Mouse (Mus musculus): ENCODE measurements around the gene Mgrn1. TPM values are rescaled to one million over a fixed set of nuclear protein-coding genes. Genes with fewer than 3 reads are reported as not detected.

Gene Mgrn1
- total RNA-seq, 4 experiments from 2014 or later, result 204 to 222 (median 214) TPM

DNA sequence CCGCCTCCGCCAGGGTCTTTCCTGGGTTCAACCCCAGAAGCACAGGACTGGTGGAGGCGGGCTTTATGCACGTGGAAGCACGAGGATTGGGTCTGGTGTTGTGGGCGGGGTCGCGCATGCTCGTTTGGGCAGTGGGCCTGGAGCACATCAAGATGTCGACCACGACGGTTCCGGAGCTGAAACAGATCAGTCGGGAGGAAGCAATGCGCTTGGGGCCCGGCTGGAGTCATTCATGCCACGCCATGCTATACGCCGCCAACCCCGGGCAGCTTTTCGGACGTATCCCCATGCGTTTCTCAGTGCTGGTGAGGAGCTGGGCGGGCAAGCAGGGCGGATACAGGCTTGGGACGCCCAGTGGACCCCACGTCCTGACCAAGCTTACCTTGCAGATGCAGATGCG lies 52.9 kb downstream of the Mgrn1 start:
- peak; percentile 94 to 96 for DNase-seq (ENCODE audit: low spot score in 2 of 2)

DNA sequence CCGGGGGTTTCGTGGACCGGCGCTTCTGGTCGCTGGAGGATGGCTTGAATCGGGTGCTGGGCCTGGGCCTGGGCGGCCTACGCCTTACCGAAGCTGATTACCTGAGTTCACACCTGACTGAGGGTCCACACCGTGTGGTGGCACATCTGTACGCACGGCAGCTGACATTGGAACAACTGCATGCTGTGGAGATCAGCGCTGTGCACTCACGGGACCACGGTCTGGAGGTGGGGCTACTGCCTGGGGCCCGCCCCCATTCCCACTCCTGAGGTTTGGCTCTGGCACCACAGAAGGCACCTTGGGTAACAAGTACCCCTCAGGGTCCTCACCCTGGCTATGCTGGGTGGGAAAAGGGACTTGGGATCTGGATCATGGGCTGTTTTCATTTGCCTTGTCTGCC lies 53.4 kb downstream of the Mgrn1 start:
- no peak for DNase-seq (ENCODE audit: low spot score in 2 of 2)

DNA sequence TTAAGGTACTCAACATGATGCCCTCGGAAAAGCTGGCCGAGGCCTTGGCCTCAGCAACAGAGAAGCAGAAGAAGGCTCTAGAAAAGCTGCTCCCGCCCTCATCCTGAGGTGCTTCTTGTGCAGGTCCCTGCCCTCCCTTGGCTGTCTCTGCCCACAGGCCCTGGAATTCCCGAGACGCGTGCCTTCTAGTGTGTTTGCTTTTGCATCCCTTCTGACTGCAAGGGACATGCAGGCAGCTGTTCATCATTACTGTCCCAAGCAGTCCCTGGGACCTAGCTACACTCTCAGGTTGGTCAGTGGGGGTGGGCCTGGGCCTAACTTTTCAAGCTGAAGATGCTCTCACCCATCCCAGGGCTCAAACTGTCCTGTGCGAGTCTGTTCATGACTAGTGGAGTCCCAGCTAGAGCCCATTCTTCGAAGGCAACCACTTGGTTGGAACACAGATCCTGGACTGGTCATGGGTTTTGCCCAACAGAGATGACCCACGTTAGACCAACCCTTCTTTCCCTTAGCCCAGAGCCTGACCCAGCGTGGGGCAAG lies 54.3 kb downstream of the Mgrn1 start:
- no peak for DNase-seq (ENCODE audit: low spot score in 2 of 2)

DNA sequence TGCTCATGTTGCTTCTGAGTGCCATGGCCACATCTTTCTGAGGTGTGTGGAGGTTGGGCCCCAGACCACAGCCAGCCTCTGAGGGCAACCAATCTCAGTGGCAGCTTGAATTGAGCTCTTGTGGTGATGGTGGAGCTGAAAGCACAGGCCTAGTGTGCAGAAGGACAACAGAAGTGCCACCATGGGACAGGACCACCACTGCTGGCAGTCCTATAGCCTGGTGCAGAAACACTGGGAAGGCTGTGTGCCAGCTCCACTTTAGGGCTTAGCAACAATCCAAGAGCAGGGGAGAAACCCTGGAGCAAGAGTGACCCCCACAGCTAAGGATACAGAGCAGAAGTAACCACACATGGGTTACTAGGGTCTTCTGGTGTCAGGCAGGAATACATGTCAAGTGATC lies 55.0 kb downstream of the Mgrn1 start:
- no peak for DNase-seq (ENCODE audit: low spot score in 2 of 2)

DNA sequence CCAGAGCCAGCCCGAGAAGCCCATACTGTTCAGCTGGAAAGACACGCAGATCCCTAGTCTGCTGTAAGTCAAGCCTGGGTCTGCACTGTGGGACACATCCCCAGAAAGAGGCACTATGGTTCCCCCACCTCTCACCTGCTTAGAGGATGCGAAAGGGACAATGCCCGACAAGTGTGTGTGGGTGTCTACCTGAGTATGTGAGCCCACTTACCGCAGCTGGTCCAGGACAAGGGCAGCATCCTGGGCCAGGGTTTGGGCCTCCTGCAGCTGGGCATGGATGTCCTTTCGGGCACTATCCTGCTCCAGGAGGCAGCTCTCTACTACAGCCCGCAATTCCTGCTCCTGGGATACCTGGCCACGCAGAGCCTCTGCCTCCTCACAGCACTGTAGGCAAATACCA lies 56.8 kb downstream of the Mgrn1 start:
- DNase-seq (ENCODE audit: low spot score in 2 of 2), result no peak

DNA sequence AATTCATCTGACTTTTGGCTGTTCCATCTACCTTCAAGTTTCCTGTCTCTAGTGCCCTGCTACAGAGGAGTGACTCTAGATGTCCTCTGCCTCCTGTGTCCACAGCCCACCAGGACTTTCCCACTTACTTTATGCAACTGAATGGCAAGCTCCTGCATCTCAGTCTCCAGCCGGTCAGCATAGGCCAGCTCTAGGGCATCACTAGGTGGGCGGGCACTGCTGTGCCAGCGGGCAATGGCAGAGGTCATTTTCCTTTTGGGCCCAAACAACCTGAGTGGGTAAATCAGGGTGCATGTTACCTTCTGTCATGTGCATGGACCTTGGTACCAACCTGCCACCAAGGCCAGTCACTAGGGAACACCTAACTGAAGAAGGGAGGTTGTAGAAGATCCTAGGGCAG lies 57.4 kb downstream of the Mgrn1 start:
- no peak for DNase-seq (ENCODE audit: low spot score in 2 of 2)

DNA sequence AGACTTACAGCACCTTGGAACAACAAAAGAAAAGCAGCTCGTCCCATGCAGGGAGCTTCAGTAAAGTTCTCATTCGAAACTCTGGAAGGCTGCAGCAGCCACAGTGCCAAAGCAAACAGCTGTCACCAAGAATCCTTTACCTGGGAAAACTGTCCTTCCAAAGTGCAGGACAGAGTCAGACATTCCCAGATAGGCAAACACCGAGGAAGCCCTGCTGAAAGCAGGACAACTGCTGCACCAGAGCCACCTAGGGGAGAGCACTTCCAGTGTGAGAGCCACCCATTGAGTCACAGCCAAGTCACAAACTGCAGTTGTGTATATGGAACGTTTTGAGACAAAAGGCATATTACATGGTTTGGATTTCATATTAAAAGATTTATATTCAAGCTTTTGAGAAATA lies 59.4 kb downstream of the Mgrn1 start:
- DNase-seq (ENCODE audit: low spot score in 2 of 2), result no peak

DNA sequence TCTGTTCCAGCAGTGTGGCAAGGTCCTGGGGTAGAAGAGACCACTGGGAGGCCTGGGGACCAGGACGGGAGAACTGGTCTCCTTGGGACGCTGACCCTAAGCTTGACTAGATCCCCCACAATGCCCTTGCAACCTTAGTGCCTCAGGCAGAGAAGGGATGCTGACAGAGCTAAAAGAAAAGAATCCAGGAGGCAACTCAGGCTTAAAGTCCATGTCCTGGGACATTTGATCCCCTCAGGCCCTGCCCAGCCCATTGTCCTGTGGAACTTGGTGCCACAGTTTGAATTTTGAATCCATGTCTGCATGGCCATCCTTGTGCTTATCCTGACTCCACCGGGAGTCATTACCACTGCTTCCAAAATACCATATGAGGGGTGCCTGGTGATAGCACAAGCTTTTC lies 60.1 kb downstream of the Mgrn1 start:
- DNase-seq (ENCODE audit: low spot score in 2 of 2), result no peak

DNA sequence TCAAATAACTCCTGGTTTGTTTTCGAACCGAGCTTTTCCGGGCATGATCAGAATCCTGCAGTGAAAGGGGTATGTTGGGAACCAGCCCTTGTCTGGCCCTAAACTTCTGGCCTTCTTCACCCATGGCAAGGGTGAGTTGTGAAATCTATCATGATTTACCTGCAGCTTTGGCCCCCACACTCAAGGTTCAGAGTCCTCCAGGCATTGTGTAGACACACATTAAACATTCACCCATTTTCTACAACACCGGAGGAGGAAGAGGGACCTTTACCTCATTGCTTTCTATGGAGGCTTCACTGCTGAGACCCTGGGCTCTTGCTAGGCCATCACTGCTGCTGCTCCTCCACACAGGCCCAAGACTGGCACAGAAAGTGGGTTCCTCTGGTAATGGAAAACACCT lies 61.3 kb downstream of the Mgrn1 start:
- DNase-seq (ENCODE audit: low spot score in 2 of 2), result no peak

DNA sequence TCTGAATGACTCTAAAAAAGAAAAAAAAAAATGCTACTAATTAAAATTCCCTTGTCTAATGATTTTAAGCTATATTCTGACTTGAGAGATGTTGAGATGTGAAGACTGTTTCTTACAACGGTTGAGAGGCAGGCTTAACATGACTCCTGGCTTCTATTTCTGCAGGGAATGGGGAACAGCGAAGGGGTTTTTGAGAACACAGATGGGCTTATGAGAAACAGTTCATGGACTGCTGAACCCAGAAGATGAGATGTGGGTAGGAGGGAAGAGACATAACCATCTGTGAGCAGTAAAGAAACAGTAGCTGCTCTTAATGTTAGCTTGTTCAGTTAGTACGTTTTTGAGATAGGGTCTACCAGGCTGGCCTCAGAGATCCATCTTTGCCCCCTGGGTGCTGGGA lies 70.6 kb downstream of the Mgrn1 start:
- no peak for DNase-seq (ENCODE audit: low spot score in 2 of 2)

DNA sequence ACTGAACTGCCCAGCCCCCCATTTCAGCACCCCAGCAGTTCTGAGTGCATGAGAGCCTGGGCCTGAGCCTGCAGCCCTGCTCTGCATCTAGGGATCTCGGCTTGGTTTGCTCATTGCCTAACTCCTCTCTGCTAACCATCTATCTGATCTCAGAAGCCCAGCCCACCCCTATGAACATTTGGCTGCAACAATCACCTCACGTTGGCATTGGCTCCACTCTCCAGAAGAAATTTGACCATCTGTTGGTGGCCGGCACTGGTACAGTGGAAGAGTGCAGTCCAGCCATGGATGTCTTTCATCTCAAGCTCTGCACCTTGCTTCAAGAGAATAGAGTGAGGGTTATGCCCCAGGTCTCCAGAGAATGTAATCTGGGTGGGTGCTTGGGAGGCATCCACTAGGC lies 71.4 kb downstream of the Mgrn1 start:
- no peak for DNase-seq (ENCODE audit: low spot score in 2 of 2)

DNA sequence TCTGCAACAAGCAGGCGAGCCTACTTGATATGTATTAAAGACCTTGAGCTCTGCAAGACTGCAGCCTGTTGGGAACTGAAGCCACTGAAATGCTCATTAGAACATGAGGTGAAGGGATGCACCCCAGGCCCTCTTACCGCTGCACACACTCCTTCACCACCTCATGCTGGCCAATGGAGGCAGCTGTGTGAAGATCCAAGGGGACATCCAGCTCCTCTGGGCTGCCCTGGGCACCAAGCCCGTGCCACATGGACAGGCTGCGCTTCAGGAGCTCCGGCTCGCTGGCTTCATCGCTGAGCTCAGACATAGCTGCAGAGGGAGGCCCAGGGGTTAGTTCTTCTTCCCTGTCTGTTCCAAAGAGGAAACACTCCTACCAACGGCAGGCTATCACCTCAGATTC lies 74.2 kb downstream of the Mgrn1 start:
- DNase-seq (ENCODE audit: low spot score in 2 of 2), result no peak

DNA sequence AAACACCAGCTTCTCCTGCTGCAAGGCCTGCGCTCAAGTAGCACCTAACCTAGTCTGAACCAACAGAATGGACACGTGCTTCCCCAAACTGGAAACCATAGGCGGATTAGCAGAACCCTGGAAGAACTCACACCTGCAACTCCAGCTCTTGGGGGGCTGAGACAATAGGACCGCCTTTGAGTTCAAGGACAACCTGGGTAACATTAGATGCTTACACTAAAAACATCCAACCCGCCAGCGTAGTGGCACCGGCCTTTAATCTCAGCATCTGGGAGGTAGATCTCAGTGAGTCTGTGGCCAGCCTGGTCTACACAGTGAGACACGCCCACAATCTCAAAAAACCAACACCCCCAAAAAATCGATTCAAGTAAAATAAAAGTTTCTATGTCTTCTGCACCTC lies 77.3 kb downstream of the Mgrn1 start:
- DNase-seq (ENCODE audit: low spot score in 2 of 2), result no peak

DNA sequence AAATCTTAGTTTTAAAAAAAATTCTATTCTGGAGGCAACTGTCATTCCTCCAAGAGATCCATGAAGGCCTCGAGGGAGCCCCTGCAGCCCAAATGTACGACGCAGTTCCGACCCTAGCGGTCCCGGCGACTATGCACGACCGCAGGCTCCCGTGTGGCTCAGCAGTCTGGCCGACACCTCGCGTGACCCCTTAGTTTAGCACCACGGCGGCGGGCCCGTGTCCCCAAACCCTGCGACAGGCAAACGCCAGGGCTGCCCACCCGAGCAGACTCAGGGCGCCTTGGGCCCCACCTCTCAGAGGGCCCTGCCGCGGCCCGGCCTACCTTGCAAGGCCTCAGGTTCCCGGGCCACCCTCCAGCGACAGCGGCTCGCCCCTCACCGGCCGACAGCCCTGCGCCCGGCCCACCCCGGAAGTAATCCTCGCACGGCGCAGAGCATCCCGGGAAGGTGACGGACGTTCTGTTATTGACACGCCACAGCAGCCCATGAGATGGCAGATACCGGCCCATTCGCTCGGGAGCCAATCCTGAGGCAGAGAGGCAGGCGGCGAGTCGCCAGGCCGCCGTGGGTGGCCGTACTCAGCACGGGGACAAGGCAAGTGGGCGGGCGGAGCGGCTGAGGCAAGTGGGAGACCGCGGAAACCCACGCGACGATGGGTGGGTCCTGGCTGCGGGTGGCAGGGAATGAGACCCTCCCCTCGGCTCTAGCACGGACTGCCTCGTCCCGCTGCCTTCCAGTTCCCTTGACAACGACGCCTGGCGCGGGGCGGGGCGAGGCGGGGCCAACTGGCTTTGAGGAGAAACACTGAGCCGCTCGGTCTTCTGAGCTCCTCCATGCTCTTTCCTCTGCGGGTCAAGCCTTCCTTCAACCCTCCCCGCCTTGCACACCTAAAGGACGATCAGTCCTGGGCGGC lies 78.0 kb downstream of the Mgrn1 start, which contains the start of gene Anks3:
Anks3 (minus strand) TSS at position 409 of the 913 bp plus-strand sequence.
- peak; percentile 99 for DNase-seq (ENCODE audit: low spot score in 2 of 2)

DNA sequence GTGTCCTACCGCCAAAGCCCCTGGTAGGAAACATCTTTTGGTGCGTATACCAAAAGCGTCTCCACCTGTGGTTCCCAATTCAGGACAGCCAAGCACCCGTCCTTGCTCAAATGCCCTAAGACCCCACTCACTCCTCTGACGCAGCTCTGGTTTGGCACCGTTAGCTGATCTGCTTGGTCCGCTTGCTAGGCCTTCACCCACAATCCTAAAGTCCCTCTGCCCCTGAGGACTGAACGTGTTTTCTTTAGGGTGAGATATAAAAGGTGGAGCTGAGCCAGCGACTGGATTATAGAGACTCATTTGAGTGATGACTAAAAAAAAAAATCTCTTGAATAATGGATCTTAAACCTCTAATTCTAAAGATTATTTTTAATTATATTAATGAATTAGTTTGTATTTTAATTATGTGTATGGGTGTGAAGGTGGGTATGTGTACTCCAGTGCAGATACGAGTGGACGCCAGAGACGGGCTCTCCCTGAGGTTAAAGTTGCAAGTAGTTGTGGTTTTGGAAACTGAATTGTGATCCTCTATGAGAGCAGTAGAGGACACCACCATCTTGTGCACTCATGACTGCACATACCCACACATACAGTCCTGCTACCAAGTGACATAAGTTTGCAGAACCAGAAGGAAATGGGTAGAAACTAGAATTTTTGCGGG lies 78.8 kb downstream of the Mgrn1 start:
- no peak for DNase-seq (ENCODE audit: low spot score in 2 of 2)

DNA sequence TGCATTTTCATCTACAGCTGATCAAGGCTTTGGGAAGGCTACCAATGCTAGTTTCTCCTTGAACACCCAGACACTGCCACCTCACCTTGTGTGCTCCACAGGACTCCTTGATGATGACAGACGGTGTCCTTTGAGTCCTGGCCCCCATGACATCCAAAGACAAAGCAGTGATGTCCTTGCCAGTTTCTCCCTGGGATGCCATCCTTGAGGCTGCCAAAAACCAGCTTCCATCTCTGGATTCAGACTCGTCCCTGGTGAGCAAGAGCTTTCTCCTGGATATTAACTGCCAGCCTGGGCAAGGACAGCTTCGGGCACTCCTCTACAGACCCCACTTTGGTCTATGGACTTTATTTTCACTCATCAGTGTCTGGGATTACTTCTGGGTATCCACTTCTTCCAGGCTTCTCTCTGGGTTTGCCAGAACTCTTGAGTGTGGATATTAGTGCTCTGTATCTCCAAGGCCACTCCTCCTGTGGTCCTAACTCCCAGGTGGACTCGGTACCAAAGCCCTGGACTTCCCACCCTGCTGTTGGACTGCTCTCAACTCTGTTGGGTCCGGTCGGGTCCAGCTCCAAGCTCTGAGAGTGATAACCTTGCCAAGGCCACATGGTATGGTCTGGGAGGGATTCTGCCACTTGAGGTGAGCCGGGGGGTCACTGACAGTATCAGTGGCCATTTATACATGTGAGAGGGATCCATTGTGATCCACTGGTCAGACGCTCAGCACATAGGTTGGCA lies 79.5 kb downstream of the Mgrn1 start:
- DNase-seq (ENCODE audit: low spot score in 2 of 2), result no peak

DNA sequence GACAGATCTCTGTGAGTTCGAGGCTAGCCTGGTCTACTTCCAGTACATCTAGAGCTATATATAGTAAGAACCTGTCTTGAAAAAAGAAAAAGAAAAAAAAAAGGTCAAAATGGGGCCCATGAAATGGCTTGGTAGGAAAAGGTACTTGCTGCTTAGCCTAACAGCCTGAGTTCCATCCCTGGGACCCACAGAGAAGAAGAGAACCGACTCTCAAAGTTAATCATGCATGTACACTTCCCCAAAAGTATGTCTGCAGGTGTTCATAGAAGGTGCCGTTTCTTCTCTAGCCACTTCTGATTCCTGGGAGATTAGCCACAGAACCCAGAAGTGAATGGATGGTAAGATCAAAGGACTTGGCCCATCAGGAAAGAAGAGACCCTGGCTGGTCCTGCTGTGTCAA lies 82.4 kb downstream of the Mgrn1 start:
- no peak for DNase-seq (ENCODE audit: low spot score in 2 of 2)

DNA sequence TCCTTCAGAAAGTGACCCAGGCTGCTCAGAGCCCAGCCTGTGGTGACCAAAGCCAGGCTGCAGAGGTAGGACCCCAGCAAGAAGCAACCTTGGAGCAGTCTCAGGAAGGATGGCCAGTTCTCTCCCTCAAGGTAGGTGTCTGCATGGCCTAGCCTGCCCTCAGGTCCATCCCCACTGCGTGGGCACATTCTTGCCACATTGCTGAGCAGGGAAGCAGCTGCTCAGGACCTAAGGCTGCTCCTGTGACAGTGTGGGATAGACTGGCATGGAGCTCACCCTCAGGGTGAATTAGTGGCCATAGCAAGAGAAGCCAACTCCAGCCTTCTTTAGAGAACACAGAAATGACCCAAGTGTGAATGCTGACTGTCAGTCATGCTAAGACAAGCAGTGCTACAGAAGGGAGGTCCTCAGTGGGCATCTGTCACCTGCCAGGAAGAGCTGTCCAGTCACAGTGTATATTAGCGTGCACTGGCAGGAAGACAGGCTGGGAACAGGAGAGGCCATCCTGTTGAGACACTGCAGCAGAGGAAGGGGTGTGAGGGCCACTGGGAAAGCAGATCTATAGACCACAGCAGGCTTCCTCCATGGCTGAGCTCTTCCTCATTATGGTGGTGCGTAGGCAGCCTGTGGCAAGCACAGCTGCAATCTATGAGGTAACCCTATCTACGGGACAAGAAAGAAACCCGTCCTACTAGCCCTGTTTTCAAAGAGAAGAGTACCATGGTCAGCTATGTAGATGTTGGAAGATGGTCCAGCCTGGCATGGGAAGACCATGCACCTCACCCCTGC lies 83.2 kb downstream of the Mgrn1 start:
- no peak for DNase-seq (ENCODE audit: low spot score in 2 of 2)

DNA sequence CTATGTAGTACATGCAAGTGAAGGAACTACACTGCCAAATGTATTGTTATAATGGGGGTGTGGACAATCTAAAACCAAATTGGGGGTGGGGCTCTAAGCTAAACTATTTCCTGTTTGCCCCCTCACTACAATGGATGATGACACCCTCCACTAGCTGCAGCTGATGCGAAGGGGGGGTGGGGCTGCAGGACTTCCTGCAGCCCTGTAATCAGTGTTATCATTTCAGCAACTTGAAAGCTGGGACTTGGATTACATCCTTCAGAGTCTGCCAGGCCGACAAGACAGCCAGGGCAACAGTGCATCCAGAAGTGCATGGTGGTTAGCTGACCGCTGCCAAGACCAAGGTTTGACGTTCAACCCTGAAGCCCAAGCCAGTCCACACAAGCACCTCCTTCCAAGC lies 85.6 kb downstream of the Mgrn1 start:
- no peak for DNase-seq (ENCODE audit: low spot score in 2 of 2)

DNA sequence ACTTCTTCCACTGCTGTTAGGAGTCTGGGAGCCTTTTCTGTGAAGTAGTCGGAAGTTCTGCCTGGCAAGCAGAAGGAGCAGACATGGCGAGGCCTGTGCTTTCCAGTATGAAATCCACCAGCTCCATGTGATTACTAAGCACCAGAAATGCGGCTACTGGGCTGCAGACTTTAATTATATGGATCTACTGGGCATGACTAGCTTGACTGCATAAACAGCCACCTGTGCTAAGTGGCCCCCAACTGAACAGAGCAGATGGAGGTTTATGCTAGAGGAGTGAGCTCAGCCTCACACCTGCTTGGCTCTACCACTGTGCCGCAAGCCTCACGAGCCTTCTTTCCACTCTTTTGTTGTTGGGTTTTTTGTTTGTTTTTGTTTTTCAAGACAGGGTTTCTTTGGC lies 88.5 kb downstream of the Mgrn1 start:
- no peak for DNase-seq (ENCODE audit: low spot score in 2 of 2)

DNA sequence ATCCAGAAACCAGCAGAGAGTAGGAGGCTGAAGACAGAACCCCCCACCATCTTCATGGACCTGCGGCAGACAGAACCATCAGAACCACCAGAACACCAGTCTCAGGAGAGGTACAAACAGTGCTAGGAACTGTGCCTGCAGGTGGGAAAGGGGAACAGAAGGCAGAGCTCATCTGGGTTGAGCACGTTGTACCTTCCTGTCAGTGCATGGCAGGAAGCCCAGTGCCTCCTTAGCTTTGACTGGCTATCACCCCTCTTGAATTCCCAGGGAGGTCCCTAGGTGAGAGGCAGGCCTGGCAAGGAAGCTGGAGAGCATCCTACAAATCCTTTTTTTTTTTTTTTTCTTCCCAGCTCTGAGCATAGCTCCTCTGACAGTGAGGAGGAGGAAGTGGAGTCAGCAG lies 90.1 kb downstream of the Mgrn1 start:
- no peak for DNase-seq (ENCODE audit: low spot score in 2 of 2)
